Mouse (Mus musculus) neural tube, embryonic 15.5 days (tissue): ENCODE results near the gene Pdgfc. TPM values are rescaled to one million over a fixed set of nuclear protein-coding genes. Genes with fewer than 3 reads are reported as not detected.
"Not testable (repeated sequence)": the region's sequence is repeated elsewhere in the genome, so short reads cannot be mapped to it uniquely, and the experiment has no call there.

Experiments
- ATAC-seq: fragments of 200-750 bp; cut with Nextera tagmentation; 2 replicates; pipeline ENCODE4 v1.8.0; 2017; ENCODE audit warnings: mild to moderate bottlenecking, moderate TSS enrichment, moderate library complexity; ENCODE audit not compliant: low FRiP score
- H3K27ac ChIP-seq: fragments of 300-500 bp; sonication (generic); replicated peaks from 2 replicates; pipeline ENCODE4 v1.5.1; 2015; ENCODE audit warnings: mild to moderate bottlenecking, inconsistent platforms
- H3K27me3 ChIP-seq: fragments of 300-500 bp; sonication (generic); replicated peaks from 2 replicates; pipeline ENCODE4 v1.6.1; 2015; ENCODE audit warnings: inconsistent platforms
- H3K36me3 ChIP-seq: fragments of 300-500 bp; sonication (generic); 2 replicates; pipeline ENCODE4 v1.6.1; 2015; ENCODE audit warnings: inconsistent platforms
- H3K4me1 ChIP-seq: fragments of 300-500 bp; sonication (generic); 2 replicates; pipeline ENCODE4 v1.6.1; 2015; ENCODE audit warnings: inconsistent platforms
- H3K4me2 ChIP-seq: fragments of 300-500 bp; sonication (generic); 2 replicates; pipeline ENCODE4 v1.6.1; 2015; ENCODE audit warnings: inconsistent platforms, mild to moderate bottlenecking, moderate library complexity
- H3K4me3 ChIP-seq: fragments of 300-500 bp; sonication (generic); replicated peaks from 2 replicates; pipeline ENCODE4 v1.5.1; 2015; ENCODE audit warnings: mild to moderate bottlenecking, inconsistent platforms
- H3K9ac ChIP-seq: fragments of 300-500 bp; sonication (generic); replicated peaks from 2 replicates; pipeline ENCODE4 v1.6.1; 2015; ENCODE audit warnings: mild to moderate bottlenecking, inconsistent platforms
- H3K9me3 ChIP-seq: fragments of 300-500 bp; sonication (generic); replicated peaks from 2 replicates; pipeline ENCODE4 v1.6.1; 2016; ENCODE audit warnings: inconsistent platforms
- WGBS: fragments of 180-500 bp; shearing (Covaris S2); methylation state at CpG from one replicate; pipeline ENCODE4 v1.1.7; 2015; ENCODE audit warnings: mixed read lengths; 5-methylcytosine and 5-hydroxymethylcytosine counted together
- polyA plus RNA-seq: library from polyadenylated mRNA; unstranded; fragments of >200 nt; fragmentation: Nextera tagmentation; extraction: Ambion mirVana; gene quantifications from 2 replicates; pipeline ENCODE4 v1.2.1, GENCODE M21; 2015

The Pdgfc gene
- polyA plus RNA-seq, 1 experiment from 2014 or later: 4.2 TPM

- Histone ChIP-seq H3K27me3 (no peaks in the 10 kb centered on the region), H3K9ac (no peak overlapping the region), H3K4me1 (no peaks in the 10 kb centered on the region), H3K4me3 (no peak overlapping the region), H3K27ac (no peak overlapping the region), H3K4me2 (no peak overlapping the region), H3K9me3 (no peaks in the 10 kb centered on the region), H3K36me3 (no peaks in the 10 kb centered on the region)
- WGBS: 92% methylated on average over 1 of the region's 1 CpGs
- ATAC-seq: no peak
Measured at GRCm38 (mm10) chr3:81120664-81121063, 84.4 kb downstream of the Pdgfc start.

- 93% methylated on average over 1 of the region's 1 CpGs for WGBS
- Histone ChIP-seq H3K9ac (no peak overlapping the region), H3K27me3 (no peaks in the 10 kb centered on the region), H3K4me1 (no peaks in the 10 kb centered on the region), H3K4me3 (no peak overlapping the region), H3K36me3 (no peaks in the 10 kb centered on the region), H3K9me3 (no peaks in the 10 kb centered on the region), H3K4me2 (no peak overlapping the region), H3K27ac (no peak overlapping the region)
- no peak for ATAC-seq
Measured at GRCm38 (mm10) chr3:81121731-81122130, 85.5 kb downstream of the Pdgfc start.

GRCm38 (mm10) chr3:81123461-81123860 is 87.2 kb downstream of the Pdgfc start:
- Histone ChIP-seq H3K36me3 (no peaks in the 10 kb centered on the region), H3K4me2 (no peak overlapping the region), H3K27me3 (no peaks in the 10 kb centered on the region), H3K27ac (no peak overlapping the region), H3K9ac (no peak overlapping the region), H3K9me3 (no peaks in the 10 kb centered on the region), H3K4me1 (no peaks in the 10 kb centered on the region), H3K4me3 (no peak overlapping the region)
- WGBS: 88% methylated on average over 3 of the region's 3 CpGs
- no peak for ATAC-seq

GRCm38 (mm10) chr3:81127013-81127412 is 90.8 kb downstream of the Pdgfc start:
- H3K4me1 ChIP-seq: no peaks in the 10 kb centered on the region
- no peak overlapping the region for H3K4me2 ChIP-seq
- no peak for ATAC-seq
- WGBS: 35% methylated on average over 2 of the region's 2 CpGs
- no peak overlapping the region for H3K27ac ChIP-seq
- no peak overlapping the region for H3K4me3 ChIP-seq
- no peak overlapping the region for H3K9ac ChIP-seq
- H3K9me3 ChIP-seq: no peaks in the 10 kb centered on the region
- H3K36me3 ChIP-seq: no peaks in the 10 kb centered on the region
- H3K27me3 ChIP-seq: no peaks in the 10 kb centered on the region

GRCm38 (mm10) chr3:81136985-81137384 is 100.8 kb downstream of the Pdgfc start:
- Histone ChIP-seq H3K4me2 (no peak overlapping the region), H3K27ac (no peak overlapping the region), H3K36me3 (no peaks in the 10 kb centered on the region), H3K9ac (no peak overlapping the region), H3K4me1 (no peaks in the 10 kb centered on the region), H3K9me3 (no peaks in the 10 kb centered on the region), H3K27me3 (no peaks in the 10 kb centered on the region), H3K4me3 (no peak overlapping the region)
- ATAC-seq: no peak
- 87% methylated on average over 3 of the region's 3 CpGs for WGBS

DNA sequence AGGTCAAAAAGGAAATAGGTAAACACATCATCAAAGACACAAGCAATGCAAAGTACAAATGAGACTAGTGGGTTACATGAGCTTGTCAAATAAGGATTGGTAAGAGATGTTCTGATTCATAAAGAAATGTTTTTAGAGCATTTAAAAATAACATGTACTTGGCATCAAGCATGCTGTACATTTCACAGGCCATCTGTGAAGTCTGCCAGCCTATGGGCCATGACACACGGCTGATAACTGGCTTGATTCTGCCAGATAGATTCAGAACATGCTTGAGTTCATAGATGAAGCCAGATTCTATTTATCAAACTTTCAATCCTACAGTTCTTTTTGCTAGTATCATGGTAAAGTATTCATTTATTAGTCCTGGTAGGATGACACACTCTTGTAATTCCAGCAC is 101.8 kb downstream of the Pdgfc start:
- not testable (repeated sequence) for H3K9me3 ChIP-seq, H3K9ac ChIP-seq, ATAC-seq

GRCm38 (mm10) chr3:81143730-81144129 is 107.5 kb downstream of the Pdgfc start:
- Histone ChIP-seq H3K27me3 (no peaks in the 10 kb centered on the region), H3K4me1 (no peaks in the 10 kb centered on the region), H3K4me3 (no peak overlapping the region), H3K27ac (no peak overlapping the region), H3K9ac (no peak overlapping the region), H3K4me2 (no peak overlapping the region), H3K36me3 (no peaks in the 10 kb centered on the region), H3K9me3 (no peaks in the 10 kb centered on the region)
- no peak for ATAC-seq

More for the DNA sequence above, 101.8 kb downstream of the Pdgfc start:
- WGBS: 87% methylated on average over 1 of the region's 1 CpGs
- H3K4me1 ChIP-seq, H3K4me3 ChIP-seq, H3K36me3 ChIP-seq, H3K27me3 ChIP-seq, H3K4me2 ChIP-seq, H3K27ac ChIP-seq: not testable (repeated sequence)

DNA sequence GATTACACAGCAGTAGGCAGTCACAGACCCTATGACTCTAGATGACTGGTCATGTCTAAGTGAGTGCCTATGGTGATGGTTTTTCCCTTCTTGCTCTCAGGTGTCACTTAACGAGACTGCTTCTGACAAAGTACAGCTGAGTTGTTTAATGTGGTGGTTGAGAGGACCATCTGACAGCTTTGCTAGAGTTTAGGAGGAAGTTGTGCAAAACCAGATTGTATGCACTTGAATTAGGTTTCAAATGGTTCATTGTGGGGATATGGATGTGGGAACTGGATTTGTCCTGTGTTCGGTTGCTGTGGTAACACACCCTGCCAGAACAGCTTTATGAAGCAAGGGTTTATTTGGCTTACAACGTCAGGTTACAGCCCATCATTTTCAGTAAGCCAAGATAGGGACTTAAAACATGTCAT is 112.9 kb downstream of the Pdgfc start:
- Histone ChIP-seq H3K4me3 (no peak overlapping the region), H3K36me3 (no peaks in the 10 kb centered on the region)
- peak; percentile 65; the same call in 1 of the 2 replicates for ATAC-seq

GRCm38 (mm10) chr3:81150228-81150627 is 114.0 kb downstream of the Pdgfc start:
- 0 out of 2 replicates have a peak, but pooled peaks have one; percentile 31 for ATAC-seq
- Histone ChIP-seq H3K9me3 (no peaks in the 10 kb centered on the region), H3K4me1 (no peaks in the 10 kb centered on the region), H3K36me3 (no peaks in the 10 kb centered on the region), H3K4me3 (no peak overlapping the region), H3K27me3 (no peaks in the 10 kb centered on the region), H3K27ac (no peak overlapping the region), H3K9ac (no peak overlapping the region), H3K4me2 (no peak overlapping the region)

More for the DNA sequence above, 112.9 kb downstream of the Pdgfc start:
- Histone ChIP-seq H3K9ac (no peak overlapping the region), H3K4me2 (no peak overlapping the region), H3K9me3 (no peaks in the 10 kb centered on the region), H3K4me1 (no peaks in the 10 kb centered on the region), H3K27me3 (no peaks in the 10 kb centered on the region), H3K27ac (no peak overlapping the region)
- 54% methylated on average over 3 of the region's 3 CpGs for WGBS

GRCm38 (mm10) chr3:81154420-81154819 is 118.2 kb downstream of the Pdgfc start:
- H3K27ac ChIP-seq: no peak overlapping the region
- no peaks in the 10 kb centered on the region for H3K36me3 ChIP-seq
- no peak overlapping the region for H3K4me2 ChIP-seq
- H3K9me3 ChIP-seq: no peaks in the 10 kb centered on the region
- H3K4me3 ChIP-seq: no peak overlapping the region
- H3K27me3 ChIP-seq: no peaks in the 10 kb centered on the region
- no peak for ATAC-seq
- WGBS: 76% methylated on average over 1 of the region's 1 CpGs
- H3K9ac ChIP-seq: no peak overlapping the region
- no peaks in the 10 kb centered on the region for H3K4me1 ChIP-seq

- Histone ChIP-seq H3K36me3 (no peaks in the 10 kb centered on the region), H3K4me1 (no peaks in the 10 kb centered on the region), H3K4me2 (no peak overlapping the region), H3K4me3 (no peak overlapping the region), H3K27me3 (no peaks in the 10 kb centered on the region), H3K9ac (no peak overlapping the region), H3K27ac (no peak overlapping the region), H3K9me3 (no peaks in the 10 kb centered on the region)
- ATAC-seq: no peak
Measured at GRCm38 (mm10) chr3:81160457-81161165, 124.4 kb downstream of the Pdgfc start.

GRCm38 (mm10) chr3:81162129-81162528 is 125.9 kb downstream of the Pdgfc start:
- no peak for ATAC-seq
- H3K4me1 ChIP-seq: no peaks in the 10 kb centered on the region
- no peaks in the 10 kb centered on the region for H3K9me3 ChIP-seq
- no peak overlapping the region for H3K27ac ChIP-seq
- H3K36me3 ChIP-seq: no peaks in the 10 kb centered on the region
- H3K9ac ChIP-seq: no peak overlapping the region
- 97% methylated on average over 4 of the region's 4 CpGs for WGBS
- no peaks in the 10 kb centered on the region for H3K27me3 ChIP-seq
- no peak overlapping the region for H3K4me2 ChIP-seq
- H3K4me3 ChIP-seq: no peak overlapping the region
